Mouse (Mus musculus): ENCODE results near the gene Rufy1. TPM values are rescaled to one million over a fixed set of nuclear protein-coding genes. Genes with fewer than 3 reads are reported as not detected.

Gene Rufy1
- polyA plus RNA-seq, 1 experiment = 9.6 TPM

- 34% methylated on average over 4 of the region's 4 CpGs for WGBS
- no peak for DNase-seq (ENCODE audit: low read depth in 1 of 2, low spot score in 2 of 2)
- peaks cover 7% of the 10 kb centered on the region for H3K4me1 ChIP-seq (ENCODE audit: control insufficient read depth, insufficient read depth, insufficient read length)
- H3K36me3 ChIP-seq (ENCODE audit: control insufficient read depth, insufficient read depth, low read length) = peaks cover 35% of the 10 kb centered on the region
- H3K4me3 ChIP-seq (ENCODE audit: extremely low read depth, insufficient read depth, insufficient read length) = no peak overlapping the region
- TF ChIP-seq CTCF (IDR thresholded peaks at IDR 0.05; ENCODE audit: extremely low read depth, insufficient read depth, insufficient read length, insufficient replicate concordance) = no peak
- TF ChIP-seq POLR2A (IDR thresholded peaks at IDR 0.05; ENCODE audit: low read depth, low read length) = no peak
- no peaks in the 10 kb centered on the region for H3K27me3 ChIP-seq (ENCODE audit: control insufficient read depth, insufficient read depth, low read length)
- H3K27ac ChIP-seq (ENCODE audit: insufficient read depth, low read length) = no peak overlapping the region
These were observed 49.6 kb downstream of the Rufy1 start for GRCm38 (mm10) chr11:50381311-50381710.

GRCm38 (mm10) chr11:50379023-50379752 lies 51.7 kb downstream of the Rufy1 start:
- DNase-seq (ENCODE audit: low read depth in 1 of 2, low spot score in 2 of 2) = no peak
- Histone ChIP-seq H3K27me3 (ENCODE audit: control insufficient read depth, insufficient read depth, low read length) (no peaks in the 10 kb centered on the region), H3K4me3 (ENCODE audit: extremely low read depth, insufficient read depth, insufficient read length) (peak overlapping the region; percentile 86), H3K36me3 (ENCODE audit: control insufficient read depth, insufficient read depth, low read length) (peaks cover 24% of the 10 kb centered on the region), H3K4me1 (ENCODE audit: control insufficient read depth, insufficient read depth, insufficient read length) (peaks cover 12% of the 10 kb centered on the region), H3K27ac (ENCODE audit: insufficient read depth, low read length) (no peak overlapping the region)
- TF ChIP-seq CTCF (IDR thresholded peaks at IDR 0.05; ENCODE audit: extremely low read depth, insufficient read depth, insufficient read length, insufficient replicate concordance) (no peak), POLR2A (IDR thresholded peaks at IDR 0.05; ENCODE audit: low read depth, low read length) (no peak)
- 43% methylated on average over 12 of the region's 12 CpGs for WGBS

- peaks cover 12% of the 10 kb centered on the region for H3K4me1 ChIP-seq (ENCODE audit: control insufficient read depth, insufficient read depth, insufficient read length)
- peak overlapping the region; percentile 99 for H3K27ac ChIP-seq (ENCODE audit: insufficient read depth, low read length)
- no peaks in the 10 kb centered on the region for H3K27me3 ChIP-seq (ENCODE audit: control insufficient read depth, insufficient read depth, low read length)
- peak overlapping the region; percentile 86 for H3K4me3 ChIP-seq (ENCODE audit: extremely low read depth, insufficient read depth, insufficient read length)
- under 1% methylated on average over 70 of the region's 71 CpGs for WGBS
- H3K36me3 ChIP-seq (ENCODE audit: control insufficient read depth, insufficient read depth, low read length) = peaks cover 20% of the 10 kb centered on the region
- TF ChIP-seq CTCF (IDR thresholded peaks at IDR 0.05; ENCODE audit: extremely low read depth, insufficient read depth, insufficient read length, insufficient replicate concordance) (peak; percentile 56), POLR2A (IDR thresholded peaks at IDR 0.05; ENCODE audit: low read depth, low read length) (no peak)
- peak; percentile 76 to 81 for DNase-seq (ENCODE audit: low read depth in 1 of 2, low spot score in 2 of 2)
These were observed 52.8 kb downstream of the Rufy1 start for GRCm38 (mm10) chr11:50377892-50378684.

- Histone ChIP-seq H3K36me3 (ENCODE audit: control insufficient read depth, insufficient read depth, low read length) (peaks cover 13% of the 10 kb centered on the region), H3K4me3 (ENCODE audit: extremely low read depth, insufficient read depth, insufficient read length) (peak within 1 kb of the TSS; percentile 86), H3K27ac (ENCODE audit: insufficient read depth, low read length) (peak within 1 kb of the TSS; percentile 99), H3K4me1 (ENCODE audit: control insufficient read depth, insufficient read depth, insufficient read length) (peaks cover 12% of the 10 kb centered on the region), H3K27me3 (ENCODE audit: control insufficient read depth, insufficient read depth, low read length) (no peaks in the 10 kb centered on the region)
- under 1% methylated on average over 76 of the region's 76 CpGs for WGBS
- peak; percentile 96 to 99 for DNase-seq (ENCODE audit: low read depth in 1 of 2, low spot score in 2 of 2)
- TF ChIP-seq POLR2A (IDR thresholded peaks at IDR 0.05; ENCODE audit: low read depth, low read length) (peak; percentile 96), CTCF (IDR thresholded peaks at IDR 0.05; ENCODE audit: extremely low read depth, insufficient read depth, insufficient read length, insufficient replicate concordance) (no peak)
These were observed 53.7 kb downstream of the Rufy1 start, which contains the start of gene Hnrnph1 for GRCm38 (mm10) chr11:50376911-50377891. TSS of gene Hnrnph1 (plus strand) at chr11:50376990.

- H3K27me3 ChIP-seq (ENCODE audit: control insufficient read depth, insufficient read depth, low read length) = no peaks in the 10 kb centered on the region
- WGBS = 34% methylated on average over 10 of the region's 10 CpGs
- H3K36me3 ChIP-seq (ENCODE audit: control insufficient read depth, insufficient read depth, low read length) = peaks cover 9% of the 10 kb centered on the region
- TF ChIP-seq POLR2A (IDR thresholded peaks at IDR 0.05; ENCODE audit: low read depth, low read length) = no peak
- no peak for TF ChIP-seq CTCF (IDR thresholded peaks at IDR 0.05; ENCODE audit: extremely low read depth, insufficient read depth, insufficient read length, insufficient replicate concordance)
- peaks cover 15% of the 10 kb centered on the region for H3K4me1 ChIP-seq (ENCODE audit: control insufficient read depth, insufficient read depth, insufficient read length)
- H3K4me3 ChIP-seq (ENCODE audit: extremely low read depth, insufficient read depth, insufficient read length) = peak overlapping the region; percentile 83; the same call in 1 of the 2 replicates
- no peak for DNase-seq (ENCODE audit: low read depth in 1 of 2, low spot score in 2 of 2)
- peak overlapping the region; percentile 96; the same call in 1 of the 2 replicates for H3K27ac ChIP-seq (ENCODE audit: insufficient read depth, low read length)
These were observed 54.7 kb downstream of the Rufy1 start for GRCm38 (mm10) chr11:50376156-50376790.

GRCm38 (mm10) chr11:50375421-50375820 lies 55.5 kb downstream of the Rufy1 start:
- H3K36me3 ChIP-seq (ENCODE audit: control insufficient read depth, insufficient read depth, low read length) = peaks cover 7% of the 10 kb centered on the region
- TF ChIP-seq POLR2A (IDR thresholded peaks at IDR 0.05; ENCODE audit: low read depth, low read length) = no peak
- no peak for TF ChIP-seq CTCF (IDR thresholded peaks at IDR 0.05; ENCODE audit: extremely low read depth, insufficient read depth, insufficient read length, insufficient replicate concordance)
- no peak overlapping the region for H3K4me3 ChIP-seq (ENCODE audit: extremely low read depth, insufficient read depth, insufficient read length)
- H3K27me3 ChIP-seq (ENCODE audit: control insufficient read depth, insufficient read depth, low read length) = no peaks in the 10 kb centered on the region
- H3K4me1 ChIP-seq (ENCODE audit: control insufficient read depth, insufficient read depth, insufficient read length) = peaks cover 15% of the 10 kb centered on the region
- H3K27ac ChIP-seq (ENCODE audit: insufficient read depth, low read length) = no peak overlapping the region
- 94% methylated on average over 5 of the region's 5 CpGs for WGBS
- DNase-seq (ENCODE audit: low read depth in 1 of 2, low spot score in 2 of 2) = no peak
